Mouse (Mus musculus) left cerebral cortex, adult 6 months (tissue): ENCODE measurements around the gene Rad51d. TPM values are rescaled to one million over a fixed set of nuclear protein-coding genes. Genes with fewer than 3 reads are reported as not detected.

ENCODE experiments used
- long read RNA-seq, 2 experiments: library from polyadenylated mRNA; unstranded; transcript quantifications; one replicate each; pipeline ENCODE4 v2.0.0; 2019 to 2020
- polyA plus RNA-seq: library from polyadenylated mRNA; unstranded; fragments of <200 nt; fragmentation: Nextera tagmentation; gene quantifications from 2 replicates; pipeline ENCODE4 v1.2.3, GENCODE M21; 2021

The Rad51d gene
- polyA plus RNA-seq, result 10.2 and 10.3 TPM in 2 replicates
- long read RNA-seq, experiment 1, transcript Rad51d-201 (10 exons, 3,426 nt), result major isoform, 66 of 85 reads
- long read RNA-seq, experiment 1, partial matches to known transcripts, result 10 of 85 reads
- long read RNA-seq, experiment 1, other reads (novel, unspliced or antisense), result 8 of 85 reads
- long read RNA-seq, experiment 2, transcript Rad51d-201 (10 exons, 3,426 nt), result major isoform, 8 of 17 reads
- long read RNA-seq, experiment 2, partial matches to known transcripts, result 4 of 17 reads
- long read RNA-seq, experiment 2, other reads (novel, unspliced or antisense), result 5 of 17 reads

GRCm38 (mm10) chr11:82890342-82890762, at the start of gene Rad51d:
Rad51d (minus strand) TSS chr11:82890614.

GRCm38 (mm10) chr11:82910250-82910649, 19.8 kb upstream of the Rad51d start, which contains the start of gene Unc45b:
Unc45b (plus strand) TSS chr11:82910550.

GRCm38 (mm10) chr11:82907651-82908607, 17.5 kb upstream of the Rad51d start, which contains the start of gene Nle1:
Nle1 (minus strand) TSS chr11:82908411.

GRCm38 (mm10) chr11:82891936-82892335, 1.5 kb upstream of the Rad51d start, which contains the start of gene Fndc8:
Fndc8 (plus strand) TSS chr11:82892124.

GRCm38 (mm10) chr11:82871031-82871446, 19.4 kb downstream of the Rad51d start, which contains the start of gene Rffl:
Rffl (minus strand) TSS chr11:82871210.

Other genes starting within 250 kb of the Rad51d start
- 0.15 and 0.32 TPM in 2 replicates for gene Cct6b, start 126.3 kb downstream of the Rad51d start, polyA plus RNA-seq
- gene Zfp830, start 126.3 kb downstream of the Rad51d start, polyA plus RNA-seq, result 13.4 and 13.6 TPM in 2 replicates
- gene Lig3, start 109.5 kb downstream of the Rad51d start, polyA plus RNA-seq, result 3.6 TPM in 2 replicates
- 6.3 and 6.4 TPM in 2 replicates for gene Rffl, start 19.4 kb downstream of the Rad51d start, polyA plus RNA-seq
- 0.12 TPM in 1 of 2 replicates, not detected in the other for gene Fndc8, start 1.5 kb upstream of the Rad51d start, polyA plus RNA-seq
- 1.6 and 8.7 TPM in 2 replicates for gene Nle1, start 17.8 kb upstream of the Rad51d start, polyA plus RNA-seq
- 0.12 and 0.74 TPM in 2 replicates for gene Unc45b, start 19.9 kb upstream of the Rad51d start, polyA plus RNA-seq
- gene Slfn5, start 60.7 kb upstream of the Rad51d start, polyA plus RNA-seq, result 0.66 and 0.78 TPM in 2 replicates
- gene Slfn9, start 101.2 kb upstream of the Rad51d start, polyA plus RNA-seq, result 0.20 and 0.25 TPM in 2 replicates
- 0.23 TPM in 2 replicates for gene Slfn8, start 130.2 kb upstream of the Rad51d start, polyA plus RNA-seq
- 1.1 and 2.1 TPM in 2 replicates for gene Slfn2, start 174.5 kb upstream of the Rad51d start, polyA plus RNA-seq
- not detected in 2 replicates for gene Slfn1, start 226.2 kb upstream of the Rad51d start, polyA plus RNA-seq